Mouse (Mus musculus): ENCODE results near the gene Ripply1.

Gene Ripply1

DNA sequence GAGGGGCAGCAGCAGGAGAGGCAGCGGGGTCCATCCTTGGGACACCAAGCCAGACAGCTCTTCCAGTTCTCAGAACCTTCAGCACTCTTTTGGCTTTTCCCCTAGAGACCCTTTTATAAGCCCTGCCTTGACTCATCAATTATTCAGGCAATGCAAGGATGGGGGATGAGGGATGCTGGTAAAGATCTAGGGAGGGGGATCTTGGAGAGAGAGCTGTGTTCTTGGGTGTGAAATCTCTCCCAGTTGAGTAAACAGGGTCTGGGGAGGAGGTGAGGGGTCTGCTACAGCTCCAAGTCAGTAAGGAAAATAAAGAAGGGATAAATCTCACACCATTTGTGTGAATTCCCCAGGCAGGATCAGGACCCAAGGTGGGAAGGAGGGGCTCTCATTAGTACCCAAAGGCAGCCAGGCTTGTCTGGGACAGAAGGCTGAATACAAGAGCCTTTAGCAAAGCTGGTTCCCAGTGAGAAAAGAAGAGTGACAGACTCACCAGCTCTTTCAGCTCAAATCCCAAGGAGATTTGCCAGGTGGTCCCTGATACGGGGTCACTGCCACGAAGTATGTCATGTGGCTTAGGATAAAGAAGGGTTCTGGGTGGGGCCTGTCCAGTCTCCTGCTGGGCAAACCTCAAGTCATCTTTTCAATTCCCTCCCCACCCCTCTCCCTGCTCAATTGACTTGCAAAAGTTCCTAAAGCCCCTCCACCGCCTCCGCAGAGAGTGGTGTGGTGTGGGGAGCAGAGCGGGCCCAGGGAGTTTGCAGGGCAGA lies at the start of gene Ripply1:
Gene Ripply1 (minus strand): TSS at position 76 of the 767 bp plus-strand sequence.
- in situ Hi-C loops (cut with MboI; ENCODE audit: unreplicated experiment in 2 of 2) = loop anchor here (25.0 kb wide), 2 partner anchors 830 to 955 kb away; partner anchors contain the start of gene Tsc22d3 (in 1 of the 2)

DNA sequence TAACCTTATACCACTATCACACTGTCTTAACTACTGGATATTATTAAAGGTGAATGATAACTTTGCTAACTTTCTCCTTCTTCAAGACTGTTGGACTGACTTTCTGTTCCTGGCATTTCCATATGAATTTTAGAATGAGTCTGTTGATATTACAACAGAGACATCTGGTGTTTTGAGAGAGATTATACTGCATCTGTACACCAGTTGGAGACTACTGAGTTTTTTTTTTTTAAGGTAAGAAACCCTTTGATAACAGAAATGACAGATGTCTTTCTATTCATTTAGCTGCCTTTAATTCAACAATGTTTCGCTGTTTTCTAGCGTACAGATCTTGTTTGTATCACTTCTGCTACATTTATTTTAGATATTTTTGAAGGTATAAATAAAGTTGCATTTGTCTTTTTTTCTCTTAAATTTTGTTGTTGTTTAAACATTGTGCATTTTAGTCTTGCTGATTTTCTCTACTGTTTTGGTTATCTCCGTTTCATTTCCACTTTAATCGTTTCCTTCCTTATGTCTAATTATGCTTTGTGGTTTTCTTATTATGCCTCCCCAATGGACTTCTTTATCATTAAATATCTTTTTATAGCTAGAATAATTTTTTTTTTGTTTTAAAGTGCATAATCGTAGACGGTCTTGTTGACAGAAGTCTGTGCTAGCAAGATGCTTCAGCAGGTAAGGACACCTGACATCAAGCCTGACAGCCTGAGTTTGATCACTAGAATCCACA lies 46.4 kb upstream of the Ripply1 start:
- in situ Hi-C loops (cut with MboI; ENCODE audit: unreplicated experiment in 2 of 2) = no loop called here

DNA sequence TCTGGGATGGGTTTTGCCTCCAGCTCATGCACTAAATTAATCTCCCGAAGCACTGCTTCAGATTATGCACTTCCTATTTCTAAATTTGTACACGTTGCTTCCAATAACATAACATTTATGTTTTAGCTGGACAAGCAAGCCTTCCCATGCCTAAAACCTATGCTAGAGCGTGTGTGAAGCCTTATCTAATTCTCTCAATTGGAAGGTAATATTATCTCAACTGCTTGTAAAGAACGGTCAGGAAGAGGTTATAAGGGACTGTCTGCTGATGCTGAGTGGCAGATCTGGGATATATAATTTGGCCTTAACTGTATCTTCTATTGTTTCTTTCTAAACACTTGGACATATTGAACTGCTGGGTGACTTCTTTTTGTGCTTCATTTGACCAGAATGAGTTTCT lies 44.8 kb upstream of the Ripply1 start:
- in situ Hi-C loops (cut with MboI; ENCODE audit: unreplicated experiment in 2 of 2) = no loop called here

DNA sequence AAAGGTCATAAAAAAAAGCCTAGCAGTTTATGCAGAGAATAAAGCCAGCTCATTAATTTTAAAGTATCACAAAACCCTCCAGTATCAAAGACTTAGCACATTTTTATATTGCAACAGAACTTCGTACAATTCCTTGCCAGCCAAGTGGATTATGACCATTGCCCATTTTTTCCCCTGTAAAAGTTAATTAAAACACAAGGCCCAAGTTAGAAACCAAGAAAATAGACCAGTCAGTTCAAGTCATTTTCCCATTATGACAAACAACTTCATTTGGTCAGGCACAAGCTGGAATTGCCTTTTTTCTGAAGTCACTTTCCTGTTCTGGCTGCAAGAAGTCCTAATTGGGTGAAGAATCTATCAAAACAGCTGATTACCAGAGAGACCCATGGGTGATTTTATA lies 43.2 kb upstream of the Ripply1 start:
- in situ Hi-C loops (cut with MboI; ENCODE audit: unreplicated experiment in 2 of 2) = no loop called here

DNA sequence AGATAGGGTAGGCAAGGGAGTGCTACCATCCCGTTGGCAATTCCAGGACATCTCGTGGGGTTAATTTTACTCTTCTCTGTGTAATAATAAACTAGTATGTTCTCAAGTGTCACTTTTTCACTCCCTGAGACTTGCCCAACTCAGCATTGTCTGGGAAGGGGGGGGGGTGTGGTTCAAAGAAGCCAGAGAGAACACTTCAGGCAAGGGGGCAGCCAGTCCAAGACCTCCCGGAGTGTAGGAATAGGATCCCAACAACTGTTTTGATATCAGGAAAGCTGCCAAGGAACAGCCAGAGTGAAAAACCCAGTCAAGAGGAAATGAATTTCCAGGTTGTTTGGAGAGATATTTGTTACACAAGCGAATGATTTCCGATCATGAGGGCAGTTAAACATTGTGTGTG lies 33.0 kb upstream of the Ripply1 start:
- in situ Hi-C loops (cut with MboI; ENCODE audit: unreplicated experiment in 2 of 2) = no loop called here

DNA sequence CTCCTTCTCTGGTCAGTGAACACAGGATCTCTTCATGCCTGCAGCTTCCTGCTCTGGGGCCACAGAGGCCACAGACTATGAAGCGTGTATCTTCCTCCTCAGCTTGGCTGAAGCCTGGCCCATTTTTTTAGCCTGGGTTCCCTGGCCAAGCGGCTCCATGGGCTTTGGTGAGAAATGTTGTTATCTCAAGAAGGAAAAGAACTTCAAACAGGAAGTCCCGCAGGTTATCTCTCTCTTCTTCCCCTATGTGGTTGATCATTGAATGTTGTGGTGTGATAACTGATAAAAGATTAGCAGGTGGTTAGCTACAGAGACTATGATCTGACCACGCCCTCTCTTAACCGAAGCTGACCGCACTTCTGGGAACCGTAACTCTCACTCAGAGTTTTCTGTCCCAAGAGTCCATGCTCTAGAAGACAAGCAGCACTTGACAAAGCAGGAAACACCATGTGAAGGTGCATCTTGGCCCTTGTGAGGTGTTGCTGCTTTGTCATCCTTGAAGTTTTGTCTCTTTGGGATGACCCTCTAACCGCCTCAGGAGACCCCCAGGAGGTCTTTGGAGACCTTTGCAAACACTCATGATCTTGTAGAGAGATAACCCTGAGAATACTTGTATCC lies 32.0 kb upstream of the Ripply1 start:
- in situ Hi-C loops (cut with MboI; ENCODE audit: unreplicated experiment in 2 of 2) = no loop called here

DNA sequence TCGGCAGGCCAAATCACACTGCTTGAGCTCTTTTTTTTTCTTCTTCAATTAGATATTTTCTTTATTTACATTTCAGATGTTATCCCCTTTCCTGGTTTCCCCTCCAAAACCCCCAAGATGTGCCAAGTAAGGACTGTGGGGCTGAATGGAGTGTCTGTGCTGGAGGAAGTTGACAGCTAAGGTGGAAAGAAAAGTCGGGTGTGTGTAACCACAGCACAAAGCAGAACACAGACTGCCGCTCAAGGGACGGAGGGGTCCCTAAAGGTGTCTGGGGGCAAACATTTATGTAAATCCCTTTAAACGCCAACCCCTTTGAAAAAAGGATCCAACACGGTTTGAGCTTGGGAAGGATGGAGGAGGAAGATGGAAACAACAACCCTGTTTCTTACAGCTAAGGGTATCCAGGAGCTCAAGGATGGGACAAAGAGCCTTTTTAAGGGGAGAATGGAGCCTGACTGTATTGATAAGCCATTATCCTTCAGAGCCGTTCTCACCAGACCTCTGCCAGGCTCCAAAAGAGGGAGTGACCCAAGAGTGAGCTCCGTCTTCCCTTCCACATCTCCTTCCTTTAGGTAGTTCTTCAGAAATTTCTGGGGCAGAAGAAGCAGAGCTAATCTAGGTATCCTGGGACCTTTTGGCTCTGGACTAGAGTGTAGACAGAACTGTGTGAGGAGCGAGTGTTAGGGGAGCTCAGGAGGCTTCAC lies 31.3 kb upstream of the Ripply1 start:
- in situ Hi-C loops (cut with MboI; ENCODE audit: unreplicated experiment in 2 of 2) = no loop called here

DNA sequence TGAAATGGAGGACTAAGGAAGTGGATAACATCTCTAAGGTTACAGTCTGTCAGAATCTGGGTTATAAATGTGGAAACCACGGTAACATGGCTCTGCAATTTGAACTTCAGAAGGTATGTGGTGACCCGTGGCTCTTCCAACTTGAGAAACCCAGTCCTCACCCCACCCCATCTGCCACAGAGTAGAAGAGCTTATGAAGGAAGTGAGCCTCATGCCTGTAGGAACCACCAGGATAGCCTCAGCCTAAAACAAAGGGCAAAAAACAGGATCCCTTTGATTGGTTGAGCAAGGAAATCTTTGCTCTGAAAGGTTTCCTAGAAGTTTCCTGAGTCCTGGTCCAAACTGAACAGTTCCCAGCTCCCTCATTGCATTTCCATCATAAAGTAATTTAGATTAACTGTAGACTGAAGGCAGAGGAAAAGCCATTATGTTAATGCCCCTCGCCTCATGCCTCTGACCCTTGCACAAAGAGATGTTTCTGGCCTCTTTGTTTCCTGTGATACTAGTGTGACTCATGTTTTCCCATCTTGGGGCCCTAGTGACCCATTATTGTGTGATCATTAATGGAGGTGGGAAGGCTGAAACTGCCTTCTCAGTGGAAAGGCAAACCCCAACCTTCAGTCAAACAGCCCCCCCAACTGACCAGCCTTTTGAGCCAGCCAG lies 30.6 kb upstream of the Ripply1 start:
- in situ Hi-C loops (cut with MboI; ENCODE audit: unreplicated experiment in 2 of 2) = no loop called here

DNA sequence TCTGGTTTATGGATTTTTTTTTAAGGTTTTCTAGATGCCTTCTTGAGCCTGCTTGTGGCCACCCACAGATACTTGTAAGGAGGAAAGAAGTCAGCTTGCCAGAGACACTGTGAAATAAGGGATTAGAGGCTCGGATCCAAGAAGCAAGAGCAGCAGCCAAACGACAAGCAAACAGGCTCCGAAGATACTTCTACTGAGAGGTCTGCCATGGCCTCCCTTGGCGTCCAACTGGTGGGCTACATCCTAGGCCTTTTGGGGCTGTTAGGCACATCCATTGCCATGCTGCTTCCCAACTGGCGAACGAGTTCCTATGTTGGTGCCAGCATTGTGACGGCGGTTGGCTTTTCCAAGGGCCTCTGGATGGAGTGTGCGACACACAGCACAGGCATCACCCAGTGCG lies 26.3 kb upstream of the Ripply1 start:
- in situ Hi-C loops (cut with MboI; ENCODE audit: unreplicated experiment in 2 of 2) = no loop called here

DNA sequence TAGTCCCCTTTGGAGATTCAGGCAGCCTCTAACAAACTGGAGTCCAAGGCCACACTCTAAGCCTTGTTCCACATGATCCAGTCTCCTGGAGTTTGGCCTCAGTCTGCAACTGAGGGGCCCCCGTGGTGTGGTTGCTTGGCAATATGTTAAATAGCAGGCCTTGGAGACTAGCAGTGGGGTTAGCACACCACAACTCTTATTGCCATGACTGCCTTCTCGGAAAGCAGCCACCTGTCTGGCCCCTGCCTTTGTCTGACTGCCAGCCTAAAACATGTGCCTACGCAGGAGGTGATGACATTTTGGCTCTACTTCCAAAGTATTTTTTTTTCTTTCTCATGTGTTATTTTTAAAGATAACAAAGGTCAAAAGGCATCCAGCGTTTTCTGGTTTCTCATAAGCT lies 25.9 kb upstream of the Ripply1 start:
- in situ Hi-C loops (cut with MboI; ENCODE audit: unreplicated experiment in 2 of 2) = no loop called here

DNA sequence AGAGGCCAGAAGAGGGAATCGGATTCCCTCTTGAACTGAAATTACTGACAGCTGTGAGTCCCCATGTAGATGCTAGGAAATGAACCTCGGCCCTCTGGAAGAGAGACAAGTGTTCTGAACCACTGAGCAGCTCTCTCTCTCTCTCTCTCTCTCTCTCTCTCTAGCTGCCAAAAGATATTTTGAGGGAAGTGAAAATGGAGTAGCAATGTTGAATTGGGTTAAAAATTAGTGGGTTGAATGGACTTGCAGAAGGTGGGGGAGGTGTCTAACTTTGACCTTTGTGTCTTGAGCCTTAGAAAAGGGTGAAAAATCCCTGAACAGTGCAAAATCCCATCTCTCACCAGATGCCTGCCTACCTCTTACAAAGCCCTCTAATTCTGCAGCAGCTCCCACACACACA lies 25.2 kb upstream of the Ripply1 start:
- in situ Hi-C loops (cut with MboI; ENCODE audit: unreplicated experiment in 2 of 2) = no loop called here

DNA sequence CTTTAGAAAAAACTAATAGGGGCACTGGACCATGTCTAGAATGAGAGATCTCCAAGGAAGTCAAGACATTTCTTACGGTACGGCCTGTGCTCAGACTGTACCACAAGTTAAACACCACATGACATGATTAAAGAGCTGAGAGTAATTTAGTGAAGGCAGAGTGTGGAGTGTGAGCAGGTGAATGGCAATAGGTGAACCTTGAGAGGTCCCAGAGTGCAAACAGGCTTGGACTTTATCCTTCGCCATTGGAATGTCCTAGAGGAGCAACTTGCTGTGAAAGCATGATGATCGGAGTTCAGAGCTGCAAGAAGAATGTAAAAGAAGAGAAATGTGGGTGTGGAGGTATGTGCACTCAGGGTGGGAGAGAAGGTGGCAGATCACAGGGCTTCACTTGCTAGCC lies 23.8 kb upstream of the Ripply1 start:
- in situ Hi-C loops (cut with MboI; ENCODE audit: unreplicated experiment in 2 of 2) = no loop called here

DNA sequence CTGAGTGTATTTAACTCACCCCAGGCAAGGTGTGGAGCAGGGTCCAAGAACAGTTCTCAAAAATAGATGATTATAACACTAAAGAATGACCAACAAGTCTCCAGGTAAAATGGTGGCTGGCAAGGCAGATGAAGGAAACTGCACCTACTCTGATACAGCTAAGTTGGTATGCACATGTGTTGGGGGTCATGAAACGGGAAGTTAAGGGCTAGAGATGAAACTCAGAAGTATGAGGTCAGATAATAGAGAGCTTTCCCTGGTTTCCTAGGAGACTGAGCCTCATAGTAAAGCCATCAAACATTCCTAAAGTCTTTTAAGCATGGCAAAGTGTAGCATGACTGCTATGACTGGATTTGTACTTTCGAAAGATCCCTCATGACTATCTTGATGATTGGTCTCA lies 20.9 kb upstream of the Ripply1 start:
- in situ Hi-C loops (cut with MboI; ENCODE audit: unreplicated experiment in 2 of 2) = no loop called here

DNA sequence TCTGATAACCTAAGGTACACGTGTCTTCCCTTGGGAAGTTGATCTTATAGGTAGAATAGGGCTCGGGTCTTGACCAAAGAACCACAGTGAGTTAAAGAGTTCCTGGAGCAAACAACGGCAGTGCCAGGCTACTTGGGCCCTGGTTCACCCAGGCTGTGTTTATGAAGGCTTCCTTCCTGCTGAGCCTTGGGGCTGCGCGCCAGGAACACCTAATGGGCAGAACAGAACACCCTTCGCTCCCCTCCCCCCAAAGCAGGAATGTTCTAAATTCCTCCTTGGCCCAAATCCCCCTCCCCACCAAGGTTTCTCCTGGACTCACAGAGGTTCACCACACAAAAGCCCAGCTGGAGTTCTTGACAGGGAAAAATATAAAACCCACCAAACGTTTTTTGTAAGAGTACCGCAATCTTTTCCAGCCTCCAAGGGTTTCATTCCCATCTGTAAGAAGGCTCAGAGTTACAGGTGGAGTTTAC lies 18.3 kb upstream of the Ripply1 start, which contains the start of gene Cldn2:
Gene Cldn2 (plus strand): TSS at position 423 of the 473 bp plus-strand sequence.
- in situ Hi-C loops (cut with MboI; ENCODE audit: unreplicated experiment in 2 of 2) = no loop called here

DNA sequence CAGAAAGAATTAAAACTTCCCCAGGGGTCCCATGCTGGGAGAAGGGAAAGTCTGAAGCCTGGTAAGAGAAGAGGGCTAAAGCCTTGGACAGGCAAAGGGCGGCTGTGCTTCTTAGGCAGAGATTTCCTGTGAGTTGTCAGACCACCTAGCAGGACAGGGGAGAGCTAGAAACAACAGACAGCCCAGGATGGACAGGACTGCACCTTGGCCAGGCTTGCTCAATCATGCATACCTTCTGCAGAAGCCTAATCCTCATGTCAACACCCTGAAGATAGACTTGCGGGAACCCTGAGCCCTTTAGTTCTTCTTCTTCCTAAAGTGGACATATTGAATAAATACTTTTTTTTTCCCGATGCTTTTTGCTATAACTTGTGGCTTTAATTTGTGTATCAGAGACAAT lies 17.8 kb upstream of the Ripply1 start:
- in situ Hi-C loops (cut with MboI; ENCODE audit: unreplicated experiment in 2 of 2) = loop anchor here (25.0 kb wide), 2 partner anchors 812 to 937 kb away; partner anchors contain the start of gene Tsc22d3 (in 1 of the 2)

DNA sequence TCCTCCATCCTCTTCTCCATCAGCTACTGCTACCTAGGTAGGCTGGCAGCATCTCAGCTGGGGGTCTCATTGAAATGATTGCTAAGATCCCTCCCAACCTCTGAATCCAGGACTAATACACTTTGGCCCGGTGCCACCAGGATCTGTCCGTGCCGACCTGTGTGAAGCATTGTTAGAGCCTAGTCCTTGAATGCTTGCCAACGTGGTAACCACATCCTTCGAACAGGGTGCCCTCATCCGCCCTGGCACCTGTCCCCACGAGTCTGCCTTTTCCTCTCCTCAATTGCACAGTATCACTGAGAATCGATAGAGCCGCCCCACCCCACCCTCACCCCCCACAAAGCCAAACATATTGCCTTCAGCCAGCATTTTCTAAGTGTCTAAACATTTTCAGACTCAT lies 15.7 kb upstream of the Ripply1 start:
- in situ Hi-C loops (cut with MboI; ENCODE audit: unreplicated experiment in 2 of 2) = loop anchor here (25.0 kb wide), 2 partner anchors 814 to 939 kb away; partner anchors contain the start of gene Tsc22d3 (in 1 of the 2)

DNA sequence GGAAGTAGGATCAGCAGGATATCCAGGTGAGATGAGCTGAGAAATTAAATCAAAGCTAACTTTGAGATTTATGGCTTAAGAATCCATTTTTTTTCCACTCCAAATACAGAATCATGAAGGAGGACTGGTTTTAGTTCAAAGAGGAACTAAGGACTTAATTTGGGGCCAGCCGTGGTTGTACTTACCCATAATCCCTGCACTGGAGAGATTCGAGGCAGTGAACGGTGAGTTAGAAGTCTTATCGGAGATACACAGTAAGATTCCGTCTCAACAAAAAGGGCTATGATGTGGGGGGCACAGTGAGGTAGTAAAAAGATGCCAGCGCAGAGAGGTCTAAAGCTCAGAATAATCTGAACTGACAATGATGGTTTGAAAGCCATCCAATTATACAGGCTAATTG lies 13.9 kb upstream of the Ripply1 start:
- in situ Hi-C loops (cut with MboI; ENCODE audit: unreplicated experiment in 2 of 2) = loop anchor here (25.0 kb wide), 2 partner anchors 816 to 941 kb away; partner anchors contain the start of gene Tsc22d3 (in 1 of the 2)

DNA sequence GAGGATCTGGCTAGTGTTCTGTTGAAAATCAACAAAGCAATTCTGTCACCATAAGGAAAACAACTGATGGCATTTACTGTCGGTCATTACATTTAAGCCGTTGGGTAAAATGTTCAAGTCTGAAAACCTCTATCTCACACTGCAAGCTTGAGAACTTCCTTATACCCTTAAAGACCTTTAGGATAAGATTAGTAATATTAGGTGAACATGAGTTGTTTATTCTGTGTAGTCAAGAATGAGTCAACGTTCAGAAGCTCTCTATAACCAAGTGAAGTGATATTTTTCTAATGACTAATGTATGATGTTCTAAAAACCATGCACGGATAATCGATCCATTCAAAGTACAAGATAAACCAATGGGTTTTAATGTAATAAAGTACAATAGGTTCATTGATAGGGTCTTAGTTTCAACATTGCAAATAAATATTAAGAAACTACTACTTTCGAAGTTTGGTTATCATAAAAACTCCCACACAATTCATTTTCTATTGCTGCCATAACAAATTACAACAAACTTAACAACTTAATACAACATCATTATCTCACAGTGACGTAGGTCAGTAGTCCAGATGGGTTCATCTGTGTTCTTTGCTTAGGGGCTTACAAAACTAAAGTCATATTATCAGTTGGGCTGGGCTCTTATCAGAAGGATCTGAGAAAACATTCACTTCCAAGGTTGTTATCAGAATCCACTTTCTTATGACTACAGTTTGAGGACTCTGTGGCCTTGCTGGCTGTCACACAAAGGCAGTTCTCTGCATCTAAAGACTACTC lies 12.1 kb upstream of the Ripply1 start:
- in situ Hi-C loops (cut with MboI; ENCODE audit: unreplicated experiment in 2 of 2) = loop anchor here (25.0 kb wide), 2 partner anchors 818 to 943 kb away; partner anchors contain the start of gene Tsc22d3 (in 1 of the 2)

DNA sequence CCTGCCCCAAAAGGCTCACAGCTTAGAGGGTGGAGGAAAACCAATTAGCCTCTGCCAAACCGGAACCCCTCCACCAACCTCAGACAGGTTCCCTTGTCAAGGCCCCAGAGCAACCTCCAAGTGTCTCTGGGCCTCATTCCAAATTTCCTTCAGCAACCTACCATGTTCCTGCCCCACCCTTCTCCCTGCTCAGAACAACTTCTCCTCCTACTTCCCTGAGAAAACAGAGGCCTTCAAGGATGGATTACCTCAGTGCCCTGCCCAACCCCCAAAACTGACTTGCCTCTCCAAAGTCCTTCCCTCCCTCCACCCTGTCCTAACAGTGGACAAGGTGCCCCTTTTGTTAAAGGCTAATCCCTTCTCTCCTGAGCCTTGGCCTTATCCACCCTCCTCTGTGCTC lies 3.6 kb upstream of the Ripply1 start:
- in situ Hi-C loops (cut with MboI; ENCODE audit: unreplicated experiment in 2 of 2) = loop anchor here (25.0 kb wide), 2 partner anchors 827 to 952 kb away; partner anchors contain the start of gene Tsc22d3 (in 1 of the 2)

Data from v-Abl transformed pro-B cells (cell line).